Mouse (Mus musculus): Measurements from ENCODE around the gene Slc35a5.
A peak's percentile ranks its signal among the peaks of the same experiment; 100 is the strongest.

GRCm38 (mm10) chr16:45192613-45193012 lies 34.1 kb upstream of the Slc35a5 start:
- 0 out of 2 replicates have a peak, but pooled peaks have one; percentile 22 for TF ChIP-seq CTCF (IDR thresholded peaks at IDR 0.05; ENCODE audit: borderline replicate concordance, insufficient read depth, low read length)
- no peak for TF ChIP-seq POLR2A (IDR thresholded peaks at IDR 0.05; ENCODE audit: low read depth, low read length)

All from embryonic fibroblast, embryonic 13.5 days (primary cell).